Mouse (Mus musculus) adrenal gland, postnatal 4 days (tissue): ENCODE measurements around the gene Mthfd1. TPM values are rescaled to one million over a fixed set of nuclear protein-coding genes. Genes with fewer than 3 reads are reported as not detected.

ENCODE experiments used
- DNase-seq, 2 experiments: peaks; one replicate each; pipeline ENCODE4 v3.0.0; 2021 to 2022; ENCODE audit warnings: low spot score in 2 of 2, mixed read lengths in 2 of 2
- total RNA-seq, 2 experiments: library from RNA; stranded (reverse); gene quantifications; 2 replicates each; pipeline ENCODE4 v1.2.3; 2021

Gene Mthfd1
- total RNA-seq, 2 experiments from 2014 or later: 48.3 to 56.2 TPM

DNA sequence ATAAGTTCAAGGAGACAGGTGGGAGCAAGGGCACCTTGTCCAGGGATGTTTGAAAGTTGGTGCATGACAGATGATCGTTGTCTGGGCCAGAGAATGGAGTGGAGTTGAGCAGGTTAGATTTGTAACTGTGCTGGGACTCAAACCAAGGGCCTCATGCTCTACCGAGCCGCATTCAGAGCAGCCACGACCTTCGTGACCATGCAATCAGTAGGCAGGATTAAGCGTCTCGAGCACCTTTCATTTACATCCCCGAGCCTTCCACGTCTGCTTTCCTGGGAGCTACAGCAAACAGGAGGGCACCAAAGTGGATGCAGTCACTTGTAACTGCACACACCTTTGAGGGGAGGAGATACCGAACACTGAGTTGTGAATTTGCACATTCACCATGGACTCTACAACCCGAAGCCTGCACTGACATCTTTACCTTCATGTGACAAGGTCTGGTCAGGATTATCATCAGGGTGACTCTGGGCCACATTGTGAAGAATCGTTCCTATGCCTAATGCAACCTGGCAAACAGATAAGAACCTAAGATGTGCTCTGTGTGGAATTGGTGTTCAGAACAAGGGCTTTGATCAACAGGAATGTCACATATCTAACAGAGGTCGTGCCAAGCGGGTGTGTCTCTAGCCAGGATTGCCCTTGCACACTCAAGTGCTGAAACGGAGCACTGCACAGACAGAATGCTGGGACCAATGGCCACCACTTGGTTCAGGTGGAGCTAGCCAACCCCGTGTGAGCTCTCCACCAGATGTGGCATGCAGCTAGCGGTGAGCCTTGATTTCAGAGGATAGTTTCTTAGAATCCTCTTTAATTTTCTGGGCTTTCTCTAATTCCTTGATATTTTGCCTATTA lies 81.2 kb downstream of the Mthfd1 start:
- DNase-seq: no peak

DNA sequence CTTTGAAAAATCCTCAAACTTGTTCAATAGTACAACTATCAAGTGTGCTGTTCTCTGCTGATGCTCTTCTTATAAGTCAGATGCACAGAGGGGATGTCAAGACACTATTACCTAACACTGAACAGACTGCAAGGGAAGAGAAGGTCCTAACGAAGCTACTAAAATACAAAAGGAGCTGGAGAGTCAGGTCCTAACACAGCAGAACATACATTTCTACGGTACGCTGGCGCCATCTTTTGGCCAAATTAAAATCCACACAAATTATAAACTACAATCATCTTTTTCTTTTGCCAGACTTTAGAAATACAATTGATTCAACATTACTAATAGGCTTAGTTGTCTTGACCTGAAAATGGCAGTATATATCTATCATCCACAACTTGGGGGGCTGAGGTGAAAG lies 86.0 kb downstream of the Mthfd1 start:
- DNase-seq: no peak

DNA sequence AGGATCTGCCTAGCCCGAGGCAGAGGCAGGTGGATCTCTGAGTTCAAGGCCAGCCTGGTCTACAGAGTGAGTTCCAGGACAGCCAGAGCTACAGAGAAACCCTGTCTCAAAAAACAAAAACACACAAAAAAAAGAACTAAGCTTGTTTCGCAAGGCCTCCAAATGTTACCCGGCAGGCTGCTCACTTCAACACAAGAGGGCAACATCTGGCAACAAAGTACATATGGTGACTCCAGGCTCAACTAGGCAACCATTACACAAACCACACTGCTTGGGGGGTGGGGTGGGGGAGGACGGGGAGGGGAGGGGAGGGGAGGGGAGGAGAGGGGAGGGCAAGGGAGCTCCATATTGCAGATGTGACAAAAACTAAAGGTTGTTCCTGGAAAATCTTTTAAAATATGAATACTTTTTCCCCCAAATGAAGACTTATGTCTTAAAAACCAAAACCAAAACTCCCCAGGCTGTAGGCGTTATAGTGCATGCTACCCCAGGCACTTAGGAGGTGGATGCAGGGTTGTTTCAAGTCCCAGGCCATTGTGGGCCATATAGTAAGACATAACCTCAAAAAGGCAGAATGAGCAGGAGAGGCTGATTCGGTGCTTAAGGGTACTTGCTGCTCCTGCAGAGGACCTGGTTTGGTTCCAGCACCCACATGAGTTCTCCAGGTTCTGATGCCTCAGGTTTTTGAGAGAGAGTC lies 90.8 kb downstream of the Mthfd1 start:
- no peak for DNase-seq

DNA sequence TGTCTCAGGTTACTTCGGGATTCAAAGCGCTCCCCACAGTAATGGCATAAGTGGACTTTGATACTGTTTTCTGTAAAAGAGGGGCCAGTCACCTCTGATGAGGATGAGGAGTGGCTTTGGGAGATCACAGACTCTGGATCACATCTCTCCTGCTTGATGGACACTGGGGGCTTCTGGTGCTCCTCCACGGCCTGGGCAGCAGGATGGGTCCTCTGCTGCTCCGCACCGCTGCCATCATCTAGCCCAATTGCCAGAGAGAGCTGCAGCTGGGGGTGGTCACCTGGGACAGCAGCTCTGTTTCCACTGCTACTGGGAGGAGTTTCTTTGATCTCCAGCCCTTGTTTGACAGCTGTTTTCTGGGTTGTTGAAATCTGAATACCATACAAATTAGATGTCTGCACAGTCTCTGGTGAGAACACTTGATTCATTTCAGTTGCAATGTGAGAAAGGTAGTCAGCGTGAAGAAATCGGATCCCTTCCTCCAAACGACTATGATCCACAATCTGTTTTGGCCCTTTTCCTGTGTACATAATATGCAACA lies 94.7 kb downstream of the Mthfd1 start:
- no peak for DNase-seq

GRCm38 (mm10) chr12:76360868-76361267 lies 105.8 kb downstream of the Mthfd1 start:
- no peak for DNase-seq

- DNase-seq: no peak
These were observed 106.6 kb downstream of the Mthfd1 start for GRCm38 (mm10) chr12:76361405-76362302.

- no peak for DNase-seq
These were observed 107.2 kb downstream of the Mthfd1 start for GRCm38 (mm10) chr12:76362303-76362676.

DNA sequence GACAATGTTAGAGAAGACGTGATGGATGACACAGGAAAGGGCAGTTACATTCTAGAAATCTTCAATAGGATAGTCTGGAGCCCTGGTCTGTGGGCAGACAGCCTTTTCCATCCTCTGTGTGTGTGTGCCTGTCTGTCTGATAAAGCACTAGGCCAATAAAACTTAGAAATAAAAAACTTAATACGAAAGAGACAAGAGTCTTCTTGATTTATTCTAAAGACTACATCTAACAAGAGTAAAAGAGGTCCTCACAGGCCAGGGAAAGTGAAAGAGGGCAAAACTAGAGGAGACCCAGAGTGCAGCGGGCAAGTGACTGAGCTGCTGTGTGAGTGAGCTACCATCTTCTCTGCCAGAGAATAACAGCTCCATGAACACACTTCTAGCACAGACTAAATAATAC lies 111.2 kb downstream of the Mthfd1 start:
- DNase-seq: no peak

DNA sequence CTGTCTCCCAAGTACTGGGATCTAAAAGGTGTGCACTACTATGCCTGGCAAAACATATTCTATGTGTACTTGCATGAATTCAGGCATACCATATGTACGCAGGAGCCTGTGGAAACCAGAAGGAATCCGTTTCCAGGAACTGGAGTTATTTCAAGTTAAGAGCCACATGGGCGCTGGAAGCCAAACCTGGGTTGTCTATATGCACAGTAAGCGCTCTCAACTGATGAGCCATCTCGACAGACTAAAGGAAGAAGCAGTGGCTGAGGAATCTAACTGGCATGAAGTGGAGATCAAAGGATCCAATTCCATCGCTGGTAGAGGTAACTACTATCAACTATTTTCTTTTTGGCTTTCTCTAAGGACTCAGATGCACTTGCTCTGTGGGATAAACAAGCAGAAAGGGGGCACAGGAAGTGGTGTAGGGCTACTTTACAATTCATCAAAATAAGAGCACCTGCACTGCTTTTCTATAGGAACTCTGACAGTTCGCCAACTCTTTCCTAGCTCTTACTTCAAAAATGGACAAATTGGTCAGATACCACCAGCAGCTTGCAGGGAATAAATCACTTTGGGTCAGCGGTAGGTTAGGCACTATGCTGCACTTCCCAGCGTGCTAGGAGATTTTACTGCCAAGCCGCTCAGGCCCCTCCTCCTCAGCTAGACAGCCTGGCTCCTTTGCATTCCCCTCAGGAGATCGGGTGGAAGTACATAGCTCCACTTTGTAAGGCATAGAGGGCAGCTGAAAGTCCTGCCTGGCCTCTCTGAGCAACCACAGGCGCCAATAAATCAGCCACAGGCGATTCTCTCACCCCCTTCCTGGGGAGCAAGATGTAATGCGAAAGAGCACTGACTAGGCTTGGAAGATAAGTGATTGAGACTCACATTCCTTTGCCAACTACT lies 112.2 kb downstream of the Mthfd1 start:
- no peak for DNase-seq

DNA sequence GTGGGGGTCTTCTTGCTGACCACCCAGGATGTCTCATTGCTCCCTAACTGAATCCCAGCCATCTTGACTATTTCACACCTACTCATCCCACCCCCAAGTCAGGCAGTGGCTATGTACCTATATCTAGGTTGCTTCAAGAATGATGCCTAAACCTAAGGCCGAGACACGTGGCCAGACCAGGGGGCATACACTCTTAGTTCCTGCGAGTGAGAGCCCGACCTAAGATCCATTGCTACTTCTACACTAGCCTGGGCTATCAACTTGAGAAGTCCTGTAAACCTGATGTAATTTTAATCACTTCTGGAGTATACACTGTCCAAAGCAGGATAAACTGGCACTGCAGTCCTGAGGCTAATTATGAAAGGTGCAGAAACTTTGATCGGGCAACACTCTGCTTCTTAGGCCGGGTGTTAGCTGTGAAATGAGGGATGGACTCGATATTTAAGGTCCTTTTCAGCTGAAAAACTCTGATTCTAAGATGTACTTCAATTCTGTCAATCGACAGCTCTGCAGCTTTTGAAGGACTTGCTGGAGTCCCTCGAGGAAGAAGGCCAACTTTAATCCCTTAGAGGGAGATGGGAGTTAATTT lies 113.2 kb downstream of the Mthfd1 start:
- no peak for DNase-seq

- no peak for DNase-seq
These were observed 113.7 kb downstream of the Mthfd1 start for GRCm38 (mm10) chr12:76368790-76369205.

Other genes with a start within 250 kb of the Mthfd1 start
- under 1 TPM in 1 of 2 experiments, not detected in 1; 0.20 TPM for gene Esr2, start 78.0 kb upstream of the Mthfd1 start, total RNA-seq
- gene Tex21, start 8.6 kb upstream of the Mthfd1 start, total RNA-seq: not detected
- gene Akap5, start 69.6 kb downstream of the Mthfd1 start, total RNA-seq: 1 to 10 TPM; 1.9 to 2.4 TPM
- 10 to 100 TPM; 16.5 to 16.6 TPM for gene Zbtb25, start 114.3 kb downstream of the Mthfd1 start, total RNA-seq
- 1 to 10 TPM; 8.9 to 9.4 TPM for gene Zbtb1, start 115.0 kb downstream of the Mthfd1 start, total RNA-seq
- gene Hspa2, start 148.9 kb downstream of the Mthfd1 start, total RNA-seq: 10 to 100 TPM; 22.7 to 24.4 TPM
- gene Ppp1r36, start 162.2 kb downstream of the Mthfd1 start, total RNA-seq: 1 to 10 TPM in 1 of 2 experiments, under 1 TPM in 1; 0.56 to 1.0 TPM